Mouse (Mus musculus) adrenal gland, adult 18-20 months (tissue): Measurements from ENCODE around the gene C330021F23Rik. TPM values are rescaled to one million over a fixed set of nuclear protein-coding genes. Genes with fewer than 3 reads are reported as not detected.

ENCODE experiments used
- total RNA-seq, 2 experiments: library from RNA; stranded (reverse); gene quantifications; 1 replicate in 1 of 2; 2 replicates in 1 of 2; pipeline ENCODE4 v1.2.3; 2021

Gene C330021F23Rik
- total RNA-seq, 2 experiments from 2014 or later, result 0.38 TPM; not detected in 1

Other genes with a start within 250 kb of the C330021F23Rik start
- gene A430078G23Rik, start 214.6 kb upstream of the C330021F23Rik start, total RNA-seq, result under 1 TPM in 1 of 2 experiments, not detected in 1; 0.38 TPM
- 10 to 100 TPM; 31.0 to 34.2 TPM for gene Arhgef18, start 175.0 kb upstream of the C330021F23Rik start, total RNA-seq
- 1 to 10 TPM; 5.9 to 9.8 TPM for gene Pex11g, start 100.3 kb upstream of the C330021F23Rik start, total RNA-seq
- gene Tex45, start 97.1 kb upstream of the C330021F23Rik start, total RNA-seq, result not detected
- 10 to 100 TPM; 17.5 to 20.5 TPM for gene Zfp358, start 74.9 kb upstream of the C330021F23Rik start, total RNA-seq
- gene Mcoln1, start 67.5 kb upstream of the C330021F23Rik start, total RNA-seq, result 10 to 100 TPM; 40.9 to 42.8 TPM
- 10 to 100 TPM; 37.4 to 40.7 TPM for gene Pnpla6, start 52.6 kb upstream of the C330021F23Rik start, total RNA-seq
- 1 to 10 TPM; 4.1 to 8.0 TPM for gene Camsap3, start 19.3 kb downstream of the C330021F23Rik start, total RNA-seq
- 10 to 100 TPM; 34.1 to 39.1 TPM for gene Xab2, start 53.3 kb downstream of the C330021F23Rik start, total RNA-seq
- 100 to 1,000 TPM; 117 to 148 TPM for gene Pet100, start 53.6 kb downstream of the C330021F23Rik start, total RNA-seq
- gene Pcp2, start 57.6 kb downstream of the C330021F23Rik start, total RNA-seq, result not detected
- gene Stxbp2, start 63.0 kb downstream of the C330021F23Rik start, total RNA-seq, result 10 to 100 TPM; 87.5 to 98.8 TPM
- gene Retn, start 87.8 kb downstream of the C330021F23Rik start, total RNA-seq, result 100 to 1,000 TPM; 182 to 325 TPM
- under 1 TPM in 1 of 2 experiments, not detected in 1; 0.32 TPM for gene Mcemp1, start 97.8 kb downstream of the C330021F23Rik start, total RNA-seq
- gene Fcor, start 104.4 kb downstream of the C330021F23Rik start, total RNA-seq, result 100 to 1,000 TPM in 1 of 2 experiments, 10 to 100 TPM in 1; 37.9 to 110 TPM
- 10 to 100 TPM; 22.4 to 23.6 TPM for gene Trappc5, start 108.3 kb downstream of the C330021F23Rik start, total RNA-seq
- under 1 TPM in 1 of 2 experiments, not detected in 1; 0.35 TPM for gene Fcer2a, start 126.2 kb downstream of the C330021F23Rik start, total RNA-seq
- not detected for gene Clec4g, start 152.7 kb downstream of the C330021F23Rik start, total RNA-seq
- 1 to 10 TPM in 1 of 2 experiments, under 1 TPM in 1; 0.40 to 1.7 TPM for gene Cd209a, start 181.0 kb downstream of the C330021F23Rik start, total RNA-seq